Mouse (Mus musculus): Measurements from ENCODE around the gene Ugt1a9. TPM values are rescaled to one million over a fixed set of nuclear protein-coding genes. Genes with fewer than 3 reads are reported as not detected.

Ugt1a9 gene
- total RNA-seq, 2 experiments from 2014 or later = not detected

DNA sequence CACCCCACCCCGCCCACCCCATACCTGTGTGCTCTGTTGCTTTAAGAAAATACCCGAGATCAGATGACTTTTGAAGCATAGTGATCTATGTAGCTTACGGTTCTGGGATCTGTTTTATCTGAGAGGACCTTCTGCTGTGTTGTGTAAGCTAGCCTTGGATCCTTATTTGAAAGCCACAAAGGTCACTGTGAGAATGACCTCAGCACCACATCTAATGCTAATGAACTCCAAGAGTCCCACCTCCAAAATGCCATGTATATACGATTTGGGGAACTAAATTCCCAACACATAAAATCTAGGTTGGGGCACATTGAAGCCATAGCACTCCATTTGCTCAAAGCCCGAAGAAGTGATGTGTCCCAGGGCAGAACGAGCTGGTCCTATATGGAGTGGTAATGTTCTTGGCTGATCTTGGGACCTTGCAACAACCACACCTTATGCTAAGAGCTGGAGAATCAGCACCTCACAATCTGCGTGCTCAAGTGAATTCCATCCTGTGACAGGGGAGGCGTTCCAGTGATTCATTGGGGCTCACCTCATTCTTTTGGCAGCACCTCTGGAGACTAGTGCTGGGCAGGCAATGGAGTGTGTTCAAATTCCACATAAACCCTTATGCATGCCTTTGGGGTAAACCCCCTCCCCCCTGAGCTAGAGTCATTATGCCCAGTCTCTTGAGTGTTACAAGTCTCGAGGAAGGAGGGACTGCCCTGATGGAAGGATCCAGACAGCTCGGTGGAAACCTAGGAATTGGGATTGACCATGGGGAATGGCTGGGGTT, 186.5 kb downstream of the Ugt1a9 start:
- no peak for ATAC-seq (replicated peaks; ENCODE audit: poor library complexity)

DNA sequence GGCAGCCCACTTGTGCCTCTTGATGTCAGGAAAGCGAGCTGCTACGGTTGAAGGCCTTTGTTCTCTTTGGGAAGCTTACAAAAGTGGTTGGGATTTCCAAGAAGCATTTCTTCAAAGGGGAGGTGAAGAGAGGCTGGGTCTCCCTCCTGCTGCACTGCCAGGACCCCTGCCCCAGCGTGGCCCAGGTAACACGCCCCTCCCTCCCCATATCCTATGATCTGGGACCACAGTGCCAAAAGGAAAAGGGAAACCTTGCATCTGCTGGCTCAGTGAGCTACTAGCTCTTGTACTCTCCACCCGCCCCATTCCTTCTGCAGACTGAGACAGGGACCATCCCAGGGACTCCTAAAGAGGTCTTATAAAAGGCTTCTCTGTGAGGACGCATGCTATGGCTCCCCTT, 187.1 kb downstream of the Ugt1a9 start:
- ATAC-seq (replicated peaks; ENCODE audit: poor library complexity) = no peak

DNA sequence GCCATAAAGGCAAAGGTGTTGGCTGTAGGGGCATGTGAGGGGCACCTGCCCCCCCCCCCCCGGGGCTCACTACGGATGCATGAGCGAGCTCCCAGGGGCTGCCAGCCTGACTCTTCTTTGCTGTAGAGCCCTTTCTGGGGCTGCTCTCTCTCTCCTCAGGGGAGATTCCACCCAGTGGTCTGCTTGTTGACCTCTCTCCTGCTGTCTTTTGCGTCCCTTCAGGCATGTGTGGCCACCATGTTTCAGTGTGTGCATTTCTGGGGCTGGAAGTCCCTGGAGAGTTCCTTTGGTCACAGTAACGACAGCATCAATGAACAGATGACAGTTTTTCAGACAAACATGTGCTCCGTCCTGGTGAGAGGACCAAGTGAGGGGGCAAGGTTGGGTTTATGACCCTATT, 187.8 kb downstream of the Ugt1a9 start:
- ATAC-seq (replicated peaks; ENCODE audit: poor library complexity) = no peak

DNA sequence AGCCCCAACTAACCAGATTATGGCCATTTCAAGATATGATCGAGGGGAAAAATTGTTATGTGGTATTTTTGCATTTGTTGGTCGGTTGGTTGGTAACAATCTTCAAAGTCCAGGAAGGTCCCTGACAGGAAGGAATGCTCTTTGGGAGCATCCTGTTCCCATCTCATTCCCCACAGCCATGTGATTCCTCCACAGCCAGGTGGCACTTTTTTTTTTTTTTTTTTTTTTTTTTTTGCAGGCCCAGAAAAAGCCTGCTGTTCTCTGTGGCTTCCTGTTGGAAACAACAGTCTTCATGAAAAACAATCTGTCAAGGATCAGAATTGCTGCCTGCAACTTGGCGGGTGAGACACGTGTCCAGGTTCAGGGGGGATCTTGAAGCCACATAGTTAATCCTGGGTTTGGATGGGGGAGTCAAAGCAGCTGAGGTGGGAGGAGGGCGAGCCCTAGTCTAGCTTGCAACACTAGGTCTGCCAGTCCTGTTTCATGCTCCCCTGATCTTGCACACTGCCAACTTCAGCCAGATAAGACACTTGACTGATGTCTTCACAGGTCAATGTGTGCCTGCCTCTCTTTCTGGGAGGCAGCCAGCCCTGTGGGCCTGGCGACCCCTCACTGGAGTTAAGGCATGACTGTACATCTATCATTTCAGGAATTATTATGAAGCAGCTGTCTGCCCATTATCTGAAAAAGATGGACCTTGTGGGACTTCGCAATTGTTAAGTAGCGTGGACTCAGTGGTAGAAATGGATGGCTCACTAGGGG, 188.5 kb downstream of the Ugt1a9 start:
- peak; percentile 12 for ATAC-seq (replicated peaks; ENCODE audit: poor library complexity)

DNA sequence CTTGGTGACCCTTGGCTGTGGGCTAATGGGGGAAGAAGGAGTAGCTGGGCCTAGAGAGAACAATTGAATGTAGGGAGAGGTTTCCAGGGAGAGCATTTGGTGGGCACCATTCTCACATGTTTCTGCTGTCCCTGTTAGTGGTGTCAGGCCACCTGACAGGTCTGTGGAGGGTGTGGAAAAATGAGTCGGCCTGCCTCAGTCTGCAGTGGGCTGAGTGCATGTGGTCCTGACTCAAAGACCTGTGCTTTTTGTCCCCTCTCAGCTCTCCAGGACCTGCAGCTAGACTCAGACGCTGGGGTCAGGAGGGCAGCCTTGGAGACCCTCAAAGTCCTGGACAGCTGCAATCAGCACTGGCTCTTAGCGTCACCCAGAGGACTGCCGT, 189.0 kb downstream of the Ugt1a9 start:
- ATAC-seq (replicated peaks; ENCODE audit: poor library complexity) = peak; percentile 0

DNA sequence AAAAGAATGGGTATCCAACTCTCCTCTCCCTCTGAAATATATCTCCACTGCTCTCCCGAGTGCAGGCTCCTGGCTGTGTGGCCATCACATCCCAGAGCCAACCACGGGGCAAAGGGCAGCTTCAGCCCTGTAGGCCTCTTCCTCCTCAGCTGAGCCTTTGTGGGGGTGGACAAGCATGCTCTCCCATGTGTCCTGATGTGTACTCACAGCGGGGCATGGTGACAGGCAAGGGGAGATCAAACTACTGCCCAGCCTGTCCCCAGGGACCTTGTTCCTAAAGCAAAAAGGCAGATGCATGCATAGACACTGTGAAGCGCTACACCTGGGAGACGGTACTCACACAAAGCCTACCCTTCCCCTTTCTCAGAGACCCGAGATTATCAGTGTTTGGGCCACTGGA, 189.5 kb downstream of the Ugt1a9 start:
- ATAC-seq (replicated peaks; ENCODE audit: poor library complexity) = 0 out of 2 replicates have a peak, but pooled peaks have one; percentile 0

DNA sequence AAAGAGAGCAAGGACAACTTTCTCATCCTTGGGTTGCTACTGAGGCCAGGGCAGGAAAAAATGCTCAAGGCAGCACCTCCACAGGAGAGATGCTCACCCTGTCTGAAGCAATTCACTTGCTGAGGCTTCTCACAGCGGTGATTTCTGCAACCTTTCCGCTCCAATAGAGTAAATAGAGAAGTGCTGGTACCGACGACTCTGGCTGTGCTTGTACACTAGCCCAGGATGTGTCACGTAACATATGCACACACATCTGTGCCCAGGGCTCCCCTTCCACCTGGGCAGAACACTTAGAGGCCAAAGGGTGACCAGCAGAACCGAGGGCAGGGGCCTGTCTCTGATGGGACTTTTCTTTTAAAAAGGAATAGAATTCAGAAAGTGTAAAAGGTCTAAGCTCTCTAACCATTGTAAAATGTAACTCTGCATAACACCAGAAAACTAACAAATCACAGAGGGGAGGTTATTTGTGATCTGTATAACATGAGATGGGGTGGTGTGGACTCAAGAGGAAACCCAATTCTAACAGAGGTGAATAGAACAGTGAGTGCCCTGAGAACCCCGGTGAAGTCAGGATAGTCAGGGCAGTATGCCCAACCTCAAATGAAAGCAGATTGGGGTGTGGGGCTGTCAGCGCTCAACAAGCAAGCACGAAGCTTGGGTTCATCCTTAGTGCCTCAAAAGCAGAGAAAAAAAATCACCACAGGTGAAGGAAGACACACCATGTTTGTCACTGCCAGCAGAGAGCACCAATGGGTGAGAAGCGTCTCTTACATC, 190.2 kb downstream of the Ugt1a9 start:
- peak; percentile 14 for ATAC-seq (replicated peaks; ENCODE audit: poor library complexity)

DNA sequence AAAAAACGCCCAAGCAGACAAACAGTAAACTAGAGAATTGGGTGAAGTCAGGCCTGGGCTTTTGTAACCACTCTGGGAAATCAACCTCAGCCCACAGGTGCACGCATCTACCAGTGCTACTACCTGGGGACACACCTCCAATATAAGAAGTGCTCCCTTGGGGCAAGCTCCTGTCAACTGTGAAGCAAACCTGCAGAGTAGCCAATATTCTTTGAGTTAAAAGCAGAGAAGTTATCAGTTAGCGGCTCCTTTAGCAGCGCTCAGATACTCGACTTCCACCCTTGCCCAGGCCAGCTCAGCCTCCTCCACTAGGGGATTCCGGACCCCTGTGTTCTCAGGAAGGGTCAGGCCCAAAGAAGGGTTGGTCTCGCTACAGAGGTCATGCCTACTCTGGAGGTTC, 191.1 kb downstream of the Ugt1a9 start:
- ATAC-seq (replicated peaks; ENCODE audit: poor library complexity) = peak; percentile 0; the same call in 1 of the 2 replicates

DNA sequence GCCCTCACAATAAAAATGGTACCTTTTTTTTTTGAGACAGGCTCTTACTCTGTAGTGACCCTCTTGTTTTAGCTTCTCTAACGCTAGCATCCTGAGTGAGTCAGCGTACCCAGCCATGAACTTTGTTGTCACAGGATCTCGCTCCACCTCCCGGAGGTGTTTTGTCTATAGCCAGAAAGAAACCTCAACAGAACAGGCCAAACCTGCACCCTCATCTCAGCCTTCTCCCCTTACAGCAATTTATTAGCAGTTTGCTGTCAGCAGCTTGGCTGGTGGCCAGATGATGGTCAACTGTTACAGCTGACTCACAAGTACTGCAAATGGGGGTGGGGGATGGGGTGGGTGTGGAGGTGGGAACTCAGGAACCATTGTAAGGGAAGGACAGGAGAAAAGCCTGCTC, 191.7 kb downstream of the Ugt1a9 start:
- ATAC-seq (replicated peaks; ENCODE audit: poor library complexity) = peak; percentile 2; the same call in 1 of the 2 replicates

DNA sequence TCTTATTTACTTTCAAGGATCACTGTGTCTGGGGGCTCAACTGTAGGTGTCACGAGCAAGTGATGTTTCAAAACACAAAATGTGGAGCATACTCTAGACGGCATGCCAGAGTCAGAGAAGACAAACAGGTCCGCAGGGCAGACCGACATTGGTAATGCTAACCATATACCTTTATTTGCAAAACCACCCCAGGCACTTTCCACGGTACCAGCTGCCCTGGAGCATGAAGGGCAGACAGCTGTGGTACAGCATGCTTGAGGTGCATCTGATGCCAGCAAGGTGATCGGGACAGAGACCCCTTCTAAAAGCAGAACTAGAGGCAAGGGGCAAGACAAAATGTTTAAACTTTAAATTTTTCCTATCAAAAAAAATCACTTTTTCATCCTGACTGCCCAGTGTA, 192.4 kb downstream of the Ugt1a9 start:
- ATAC-seq (replicated peaks; ENCODE audit: poor library complexity) = no peak

DNA sequence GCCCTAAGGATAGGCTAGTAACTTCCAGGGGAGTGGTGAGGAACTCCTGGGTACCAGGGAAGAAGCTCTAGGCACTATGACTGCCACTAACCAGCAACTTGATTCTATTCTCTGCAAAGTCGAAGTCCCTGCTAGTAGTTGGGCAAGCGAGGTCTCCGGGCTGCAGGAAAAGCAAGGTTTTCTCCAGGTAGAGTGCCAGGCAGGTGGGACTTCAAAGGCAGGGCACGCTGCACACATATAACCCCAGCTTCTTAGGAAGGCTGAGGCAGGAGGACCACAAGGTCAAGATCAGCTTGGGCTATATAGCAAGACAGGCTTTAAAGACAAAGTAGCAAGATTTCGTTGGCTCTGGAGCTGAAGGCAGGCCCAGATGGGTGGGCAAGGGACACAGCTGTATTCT, 193.2 kb downstream of the Ugt1a9 start:
- ATAC-seq (replicated peaks; ENCODE audit: poor library complexity) = no peak

DNA sequence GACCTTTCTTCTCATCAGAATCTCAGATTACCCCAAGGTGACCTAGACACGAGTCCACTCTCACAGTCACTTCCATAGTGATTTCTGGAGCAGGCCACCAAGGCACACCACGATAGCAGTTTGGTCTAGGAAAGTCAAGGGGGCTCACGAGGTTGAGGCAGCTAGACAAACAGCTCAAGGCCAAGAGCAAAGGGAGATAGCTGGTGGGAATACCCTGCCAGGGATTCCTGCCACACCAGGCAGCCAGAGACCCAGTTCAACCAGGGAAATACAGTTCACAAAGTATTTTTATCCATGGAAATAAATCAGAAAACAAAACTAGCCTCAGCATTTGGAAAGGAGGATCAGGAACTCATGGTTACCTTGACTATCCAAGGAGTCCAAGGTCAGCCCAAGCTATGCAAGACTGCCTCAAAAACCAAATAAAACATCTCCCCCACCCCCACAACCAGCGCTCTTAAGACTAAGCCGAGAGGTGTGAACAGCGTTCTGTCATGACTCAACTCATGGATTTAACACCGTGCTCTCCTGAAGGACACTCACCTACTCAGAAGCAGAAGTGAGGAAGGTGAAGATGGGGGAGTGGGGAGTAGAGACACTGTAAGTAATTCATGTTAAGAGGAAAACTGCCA, 193.8 kb downstream of the Ugt1a9 start:
- ATAC-seq (replicated peaks; ENCODE audit: poor library complexity) = no peak

DNA sequence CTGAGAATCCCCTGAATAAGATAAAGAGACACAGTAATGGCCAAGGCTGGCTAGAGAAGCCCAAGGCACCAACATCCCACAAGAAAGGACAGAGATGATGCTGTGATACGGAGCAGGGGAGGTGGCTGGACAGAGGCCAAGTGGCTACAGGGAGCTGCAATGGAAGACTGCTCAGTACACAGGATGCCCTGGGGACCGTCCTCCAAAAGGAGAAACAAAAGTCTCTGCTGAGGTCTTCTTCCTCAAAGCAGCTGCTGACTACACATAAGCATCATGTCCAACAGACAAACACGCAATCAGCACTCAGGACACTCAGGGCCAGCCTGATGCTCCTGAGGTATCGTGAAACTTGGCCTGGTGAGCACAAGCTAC, 194.3 kb downstream of the Ugt1a9 start:
- ATAC-seq (replicated peaks; ENCODE audit: poor library complexity) = no peak

DNA sequence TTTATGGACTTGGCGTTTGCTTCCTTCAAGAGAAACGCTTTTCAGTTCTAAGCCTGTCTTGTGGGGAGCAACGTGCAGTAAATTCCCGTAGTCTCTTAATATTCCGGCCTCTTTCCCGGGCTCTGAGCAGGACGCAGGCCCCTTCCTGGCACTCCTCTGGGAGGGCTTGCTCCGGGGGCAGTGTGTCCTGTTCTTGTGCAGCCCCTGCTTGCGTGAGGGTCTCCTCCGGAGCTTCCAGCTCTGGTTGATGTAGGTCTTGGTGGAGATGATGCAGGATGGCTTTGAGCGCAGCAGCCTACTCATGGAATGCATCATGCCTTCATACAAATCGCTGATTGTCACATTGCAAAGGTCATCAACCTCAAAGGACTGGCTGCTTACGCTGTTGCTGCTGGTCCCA, 195.5 kb downstream of the Ugt1a9 start:
- no peak for ATAC-seq (replicated peaks; ENCODE audit: poor library complexity)

DNA sequence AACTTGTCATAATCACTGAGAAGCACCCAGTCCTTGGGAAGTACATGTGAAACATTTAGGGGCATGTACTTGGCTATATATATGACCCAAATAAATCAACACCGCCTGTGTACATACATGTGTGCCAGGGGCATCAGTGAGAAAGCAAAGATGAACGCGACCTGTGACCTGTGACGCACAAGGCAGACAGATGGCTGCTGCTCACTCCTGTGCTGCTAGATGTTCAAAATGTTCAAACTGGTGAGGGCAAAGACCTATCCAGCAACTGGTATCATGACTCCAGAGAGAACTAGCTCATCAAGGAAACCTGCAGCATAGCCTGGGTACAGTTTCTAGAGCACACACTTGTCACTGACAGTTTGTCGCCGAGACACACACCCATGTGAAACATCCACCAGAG, 196.9 kb downstream of the Ugt1a9 start:
- no peak for ATAC-seq (replicated peaks; ENCODE audit: poor library complexity)

DNA sequence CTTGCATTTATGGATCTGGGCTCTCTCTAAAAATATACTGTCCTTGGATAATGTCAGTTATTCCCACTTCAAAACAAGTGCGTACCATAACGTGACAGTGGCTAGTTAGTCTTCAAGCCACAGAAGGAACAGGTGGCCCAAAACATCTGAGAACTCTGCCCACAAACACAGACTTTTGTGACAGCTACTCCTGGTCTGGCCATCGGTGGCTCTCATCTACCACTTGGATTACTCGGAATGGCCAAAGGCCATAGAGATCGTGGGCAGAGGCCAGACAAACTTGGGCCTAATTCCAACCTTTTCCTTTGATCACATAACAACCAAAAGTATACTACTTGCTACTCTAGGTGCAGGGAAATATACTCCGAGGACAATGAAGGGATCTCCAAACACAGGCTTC, 197.5 kb downstream of the Ugt1a9 start:
- ATAC-seq (replicated peaks; ENCODE audit: poor library complexity) = no peak

Other genes starting within 250 kb of the Ugt1a9 start
- 43.0 and 45.0 TPM in 2 replicates for gene Dgkd, start 217.5 kb upstream of the Ugt1a9 start, total RNA-seq (2015)
- gene Dgkd, start 217.5 kb upstream of the Ugt1a9 start, total RNA-seq (2017) = 44.3 and 46.7 TPM in 2 replicates
- 5.5 and 13.0 TPM in 2 replicates for gene Usp40, start 62.2 kb upstream of the Ugt1a9 start, total RNA-seq (2015)
- 11.3 and 13.2 TPM in 2 replicates for gene Usp40, start 62.2 kb upstream of the Ugt1a9 start, total RNA-seq (2017)
- gene Ugt1a10, start 15.4 kb upstream of the Ugt1a9 start, total RNA-seq (2015) = not detected in 2 replicates
- not detected in 2 replicates for gene Ugt1a10, start 15.4 kb upstream of the Ugt1a9 start, total RNA-seq (2017)
- gene Ugt1a8, start 17.0 kb downstream of the Ugt1a9 start, total RNA-seq (2015) = not detected in 2 replicates
- gene Ugt1a8, start 17.0 kb downstream of the Ugt1a9 start, total RNA-seq (2017) = not detected in 2 replicates
- gene Ugt1a7c, start 24.3 kb downstream of the Ugt1a9 start, total RNA-seq (2015) = 24.0 and 29.5 TPM in 2 replicates
- 37.6 and 47.2 TPM in 2 replicates for gene Ugt1a7c, start 24.3 kb downstream of the Ugt1a9 start, total RNA-seq (2017)
- gene Ugt1a6b, start 32.5 kb downstream of the Ugt1a9 start, total RNA-seq (2015) = 0.91 and 1.0 TPM in 2 replicates
- gene Ugt1a6b, start 32.5 kb downstream of the Ugt1a9 start, total RNA-seq (2017) = 0.87 and 1.6 TPM in 2 replicates
- 2.6 and 2.7 TPM in 2 replicates for gene Ugt1a6a, start 64.0 kb downstream of the Ugt1a9 start, total RNA-seq (2015)
- gene Ugt1a6a, start 64.0 kb downstream of the Ugt1a9 start, total RNA-seq (2017) = 0.71 and 2.0 TPM in 2 replicates
- gene Ugt1a5, start 95.2 kb downstream of the Ugt1a9 start, total RNA-seq (2015) = 1.0 and 2.5 TPM in 2 replicates
- gene Ugt1a5, start 95.2 kb downstream of the Ugt1a9 start, total RNA-seq (2017) = 0.81 TPM in 1 of 2 replicates, not detected in the other
- gene Ugt1a2, start 129.8 kb downstream of the Ugt1a9 start, total RNA-seq (2015) = 0.42 and 1.1 TPM in 2 replicates
- gene Ugt1a2, start 129.8 kb downstream of the Ugt1a9 start, total RNA-seq (2017) = 0.57 TPM in 1 of 2 replicates, not detected in the other
- gene Dnajb3, start 135.0 kb downstream of the Ugt1a9 start, total RNA-seq (2015) = 0.68 and 2.4 TPM in 2 replicates
- gene Dnajb3, start 135.0 kb downstream of the Ugt1a9 start, total RNA-seq (2017) = 0.17 and 1.2 TPM in 2 replicates
- gene Ugt1a1, start 141.2 kb downstream of the Ugt1a9 start, total RNA-seq (2015) = 0.39 and 0.83 TPM in 2 replicates
- gene Ugt1a1, start 141.2 kb downstream of the Ugt1a9 start, total RNA-seq (2017) = 0.14 and 0.83 TPM in 2 replicates
- 0.39 and 1.1 TPM in 2 replicates for gene Mroh2a, start 156.2 kb downstream of the Ugt1a9 start, total RNA-seq (2015)
- gene Mroh2a, start 156.2 kb downstream of the Ugt1a9 start, total RNA-seq (2017) = 0.10 and 0.17 TPM in 2 replicates
- gene Hjurp, start 206.8 kb downstream of the Ugt1a9 start, total RNA-seq (2015) = 104 and 106 TPM in 2 replicates
- gene Hjurp, start 206.8 kb downstream of the Ugt1a9 start, total RNA-seq (2017) = 156 and 189 TPM in 2 replicates
- gene Trpm8, start 206.9 kb downstream of the Ugt1a9 start, total RNA-seq (2015) = not detected in 2 replicates
- not detected in 2 replicates for gene Trpm8, start 206.9 kb downstream of the Ugt1a9 start, total RNA-seq (2017)

Data from megakaryocyte progenitor cell, adult 5-6 weeks (primary cell).